Mouse (Mus musculus): Measurements from ENCODE around the gene Mrgprb5. TPM values are rescaled to one million over a fixed set of nuclear protein-coding genes. Genes with fewer than 3 reads are reported as not detected.
A peak's percentile ranks its signal among the peaks of the same experiment; 100 is the strongest.
"Not testable (repeated sequence)": the region's sequence is repeated elsewhere in the genome, so short reads cannot be mapped to it uniquely, and the experiment has no call there.

Gene Mrgprb5
- polyA plus RNA-seq (2014; fragmentation: Nextera tagmentation; extraction: Ambion mirVana): not detected in 2 replicates

DNA sequence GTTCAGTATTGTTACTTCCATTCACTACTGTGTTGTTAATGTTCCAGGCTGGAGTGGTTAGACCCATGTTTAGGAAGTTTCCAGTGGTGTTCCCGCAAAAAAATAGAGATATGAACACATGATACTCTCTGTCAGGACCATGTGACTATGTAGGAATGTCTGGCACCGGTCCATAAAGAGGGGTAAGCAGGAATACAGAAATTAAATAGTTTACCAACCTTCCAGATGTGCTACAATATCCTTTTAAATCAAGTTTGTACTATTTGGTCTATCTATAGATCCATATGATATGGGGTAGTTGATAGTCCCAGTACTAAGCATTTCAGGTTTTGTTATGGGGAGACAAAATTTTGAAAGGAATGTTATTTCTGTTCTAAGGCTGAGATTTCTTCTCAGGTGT is at the start of gene Mrgprb5:
Mrgprb5 (minus strand) TSS at position 101 of the 400 bp plus-strand sequence.
- H3K9ac ChIP-seq (ENCODE audit: low read length): no peak within 1 kb of the TSS
- ATAC-seq (ENCODE audit: insufficient number of reproducible peaks, low FRiP score, low TSS enrichment, low read depth): no peak

DNA sequence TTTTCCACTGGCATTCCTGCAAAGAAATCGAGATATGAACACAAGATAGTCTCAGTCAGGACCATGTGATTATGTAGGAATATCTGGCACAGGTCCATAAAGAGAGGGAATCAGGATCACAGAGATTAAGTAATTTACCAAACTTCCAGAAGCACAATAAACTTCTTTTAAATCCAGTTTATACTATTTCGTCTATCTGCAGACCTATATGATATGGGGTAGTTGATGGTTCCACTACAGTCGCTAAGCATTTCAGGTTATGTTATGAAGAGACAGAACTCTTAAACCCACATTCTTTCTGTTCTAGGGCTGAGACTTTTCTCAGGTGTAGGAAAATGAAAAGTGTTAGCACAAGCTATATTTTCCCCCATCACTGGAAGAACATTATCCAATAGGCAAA is 30.4 kb upstream of the Mrgprb5 start, which contains the start of gene Mrgprb4:
Mrgprb4 (minus strand) TSS at position 101 of the 400 bp plus-strand sequence.
- no peak within 1 kb of the TSS for H3K9ac ChIP-seq (ENCODE audit: low read length)
- H3K36me3 ChIP-seq (ENCODE audit: control insufficient read depth, insufficient read depth, low read length): no peaks in the 10 kb centered on the region
- ATAC-seq (ENCODE audit: insufficient number of reproducible peaks, low FRiP score, low TSS enrichment, low read depth): no peak
- H3K4me2 ChIP-seq (ENCODE audit: low read depth, severe bottlenecking): no peak within 1 kb of the TSS
- no peaks in the 10 kb centered on the region for H3K4me1 ChIP-seq (ENCODE audit: control insufficient read depth, insufficient read depth, low read length)
- DNase-seq (ENCODE audit: low spot score): no peak
- no peaks in the 10 kb centered on the region for H3K27me3 ChIP-seq (ENCODE audit: control insufficient read depth, insufficient read depth, low read length)
- H3K27ac ChIP-seq (replicated peaks; ENCODE audit: low read depth, low read length): no peak within 1 kb of the TSS
- WGBS: 83% methylated on average over 3 of the region's 3 CpGs
- no peaks in the 10 kb centered on the region for H3K9me3 ChIP-seq (ENCODE audit: control insufficient read depth, low read length)
- no peak within 1 kb of the TSS for H3K4me3 ChIP-seq (ENCODE audit: low read depth, low read length)

More for the DNA sequence above, at the start of gene Mrgprb5:
- no peaks in the 10 kb centered on the region for H3K36me3 ChIP-seq (ENCODE audit: control insufficient read depth, insufficient read depth, low read length)
- H3K4me2 ChIP-seq (ENCODE audit: low read depth, severe bottlenecking): no peak within 1 kb of the TSS
- no peaks in the 10 kb centered on the region for H3K9me3 ChIP-seq (ENCODE audit: control insufficient read depth, low read length)
- no peak within 1 kb of the TSS for H3K4me3 ChIP-seq (ENCODE audit: low read depth, low read length)
- 81% methylated on average over 2 of the region's 2 CpGs for WGBS
- H3K4me1 ChIP-seq (ENCODE audit: control insufficient read depth, insufficient read depth, low read length): no peaks in the 10 kb centered on the region
- DNase-seq (ENCODE audit: low spot score): no peak
- no peak within 1 kb of the TSS for H3K27ac ChIP-seq (replicated peaks; ENCODE audit: low read depth, low read length)
- no peaks in the 10 kb centered on the region for H3K27me3 ChIP-seq (ENCODE audit: control insufficient read depth, insufficient read depth, low read length)

DNA sequence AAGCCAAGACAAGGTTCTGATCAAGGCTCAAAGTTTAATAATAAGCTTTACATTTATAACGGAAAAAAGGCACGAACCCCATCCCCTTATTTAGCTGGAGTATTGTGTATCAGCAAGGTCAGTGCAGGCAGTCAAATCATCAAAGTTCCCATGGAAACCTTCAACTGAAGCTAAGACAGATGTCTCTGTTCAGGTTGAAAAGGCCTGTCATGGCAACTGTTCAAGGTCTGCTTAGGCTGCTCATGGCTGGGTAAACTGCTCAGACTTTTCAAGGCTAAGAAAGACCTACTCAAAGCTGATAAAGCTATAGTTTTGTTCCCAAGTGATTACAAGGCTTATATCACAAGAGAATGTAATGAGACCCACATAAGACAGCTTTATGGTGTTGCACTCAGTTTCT is 1.3 kb downstream of the Mrgprb5 start:
- no peak for DNase-seq (ENCODE audit: low spot score)
- Histone ChIP-seq H3K9ac (ENCODE audit: low read length) (no peak overlapping the region), H3K27me3 (ENCODE audit: control insufficient read depth, insufficient read depth, low read length) (no peaks in the 10 kb centered on the region), H3K4me2 (ENCODE audit: low read depth, severe bottlenecking) (no peak overlapping the region), H3K27ac (replicated peaks; ENCODE audit: low read depth, low read length) (no peak overlapping the region), H3K9me3 (ENCODE audit: control insufficient read depth, low read length) (no peaks in the 10 kb centered on the region), H3K4me3 (ENCODE audit: low read depth, low read length) (no peak overlapping the region), H3K36me3 (ENCODE audit: control insufficient read depth, insufficient read depth, low read length) (no peaks in the 10 kb centered on the region), H3K4me1 (ENCODE audit: control insufficient read depth, insufficient read depth, low read length) (no peaks in the 10 kb centered on the region)
- 89% methylated on average over 2 of the region's 2 CpGs for WGBS
- no peak for ATAC-seq (ENCODE audit: insufficient number of reproducible peaks, low FRiP score, low TSS enrichment, low read depth)

DNA sequence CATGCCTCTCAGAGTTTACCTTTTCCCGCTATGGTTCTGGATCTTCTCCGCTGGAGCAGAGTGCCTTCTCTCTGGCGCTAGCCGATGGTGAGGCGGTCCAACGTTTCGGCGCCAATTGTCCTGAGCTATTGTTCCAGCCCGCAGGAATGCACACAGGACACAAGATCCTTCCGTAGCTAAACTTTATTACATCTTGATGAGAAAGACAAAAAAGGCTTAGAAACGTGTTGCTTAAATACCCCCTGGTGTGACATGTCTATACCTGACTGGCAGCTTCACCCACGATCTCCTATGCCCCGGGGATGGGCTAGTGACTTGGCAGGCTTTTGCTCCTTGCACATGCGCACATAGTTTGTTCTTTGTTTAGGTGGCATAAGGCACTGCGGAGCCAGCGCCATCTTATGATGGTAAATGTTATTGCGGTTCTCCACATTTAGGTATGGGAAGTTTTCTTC is 30.5 kb downstream of the Mrgprb5 start:
- no peaks in the 10 kb centered on the region for H3K36me3 ChIP-seq (ENCODE audit: control insufficient read depth, insufficient read depth, low read length)
- peak overlapping the region; percentile 69 for H3K4me2 ChIP-seq (ENCODE audit: low read depth, severe bottlenecking)
- H3K9me3 ChIP-seq (ENCODE audit: control insufficient read depth, low read length): peaks cover 6% of the 10 kb centered on the region; the same call in 1 of the 2 replicates
- ATAC-seq (ENCODE audit: insufficient number of reproducible peaks, low FRiP score, low TSS enrichment, low read depth) (peak; percentile 34; the same call in 1 of the 2 replicates), DNase-seq (ENCODE audit: low spot score) (peak; percentile 76)
- no peaks in the 10 kb centered on the region for H3K4me1 ChIP-seq (ENCODE audit: control insufficient read depth, insufficient read depth, low read length)
- H3K27ac ChIP-seq (replicated peaks; ENCODE audit: low read depth, low read length): peak overlapping the region; percentile 56; the same call in 1 of the 2 replicates
- H3K27me3 ChIP-seq (ENCODE audit: control insufficient read depth, insufficient read depth, low read length): no peaks in the 10 kb centered on the region
- H3K4me3 ChIP-seq (ENCODE audit: low read depth, low read length): peak overlapping the region; percentile 50
- WGBS: under 1% methylated on average over 17 of the region's 17 CpGs
- H3K9ac ChIP-seq (ENCODE audit: low read length): peak overlapping the region; percentile 84

DNA sequence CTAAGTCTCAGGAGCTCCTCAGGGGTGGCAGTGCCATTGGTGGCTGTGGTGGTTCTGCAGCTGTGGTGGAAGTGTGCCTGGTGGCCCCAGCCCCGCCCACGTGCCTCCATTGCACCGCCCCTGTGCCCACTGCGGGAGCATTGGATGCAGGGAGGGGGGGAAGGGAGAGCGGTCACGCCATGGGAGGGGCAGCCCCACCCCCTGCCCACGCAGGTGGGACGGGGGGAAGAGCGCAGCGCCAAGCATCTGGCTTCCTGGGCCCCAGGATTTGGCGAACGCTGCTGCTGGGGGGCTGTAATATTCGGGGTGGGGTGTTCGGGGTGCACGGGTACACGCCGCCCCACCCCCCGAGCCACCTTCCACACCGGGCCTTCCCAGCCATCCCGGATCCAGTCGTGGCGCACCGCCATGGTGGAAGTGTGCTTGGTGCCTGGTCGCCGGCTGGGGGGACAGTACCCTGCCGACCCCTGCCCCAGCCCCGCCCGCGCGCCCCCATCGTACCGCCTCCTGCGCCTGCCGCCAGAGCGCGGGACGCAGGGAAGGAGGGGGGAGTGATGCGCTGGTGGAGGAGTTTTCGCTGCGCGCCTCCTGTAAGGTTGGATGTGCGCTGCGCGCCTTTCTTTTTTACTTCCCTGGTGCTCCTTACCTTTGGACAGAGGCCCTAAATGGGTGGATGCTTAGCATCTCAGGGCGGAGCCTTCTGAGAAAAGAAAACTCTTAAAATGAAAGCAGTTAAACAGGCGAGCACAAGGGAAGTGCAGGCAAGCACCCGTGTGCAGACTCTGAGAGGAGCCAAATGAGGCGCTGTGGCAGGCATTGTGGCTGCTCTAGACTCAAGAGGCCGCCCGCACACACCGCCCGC is 31.4 kb downstream of the Mrgprb5 start:
- Histone ChIP-seq H3K27me3 (ENCODE audit: control insufficient read depth, insufficient read depth, low read length) (no peaks in the 10 kb centered on the region), H3K4me2 (ENCODE audit: low read depth, severe bottlenecking) (peak overlapping the region; percentile 69), H3K9me3 (ENCODE audit: control insufficient read depth, low read length) (peaks cover 6% of the 10 kb centered on the region; the same call in 1 of the 2 replicates), H3K4me3 (ENCODE audit: low read depth, low read length) (peak overlapping the region; percentile 50), H3K36me3 (ENCODE audit: control insufficient read depth, insufficient read depth, low read length) (no peaks in the 10 kb centered on the region), H3K9ac (ENCODE audit: low read length) (peak overlapping the region; percentile 84), H3K4me1 (ENCODE audit: control insufficient read depth, insufficient read depth, low read length) (no peaks in the 10 kb centered on the region), H3K27ac (replicated peaks; ENCODE audit: low read depth, low read length) (peak overlapping the region; percentile 56)
- ATAC-seq (ENCODE audit: insufficient number of reproducible peaks, low FRiP score, low TSS enrichment, low read depth) (peak; percentile 91), DNase-seq (ENCODE audit: low spot score) (peak; percentile 77)
- 2% methylated on average over 50 of the region's 52 CpGs for WGBS

DNA sequence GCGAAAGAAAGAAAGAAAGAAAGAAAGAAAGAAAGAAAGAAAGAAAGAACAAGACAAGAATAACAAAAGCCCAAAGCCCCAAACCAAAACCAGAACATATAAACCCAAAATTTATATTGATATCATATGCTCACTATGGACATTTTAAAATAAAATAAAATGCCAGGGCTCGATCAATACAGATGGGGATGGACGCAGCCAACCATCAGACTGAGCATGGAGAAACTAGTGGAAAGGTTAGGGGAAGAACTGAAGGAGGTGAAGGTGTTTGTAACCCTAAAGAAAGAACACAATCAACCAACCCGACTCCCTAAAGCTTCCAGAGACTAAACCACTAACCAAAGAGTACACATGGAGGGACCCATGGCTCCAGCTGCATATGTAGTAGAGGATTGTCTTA is 36.1 kb downstream of the Mrgprb5 start:
- Histone ChIP-seq H3K27me3 (ENCODE audit: control insufficient read depth, insufficient read depth, low read length) (no peaks in the 10 kb centered on the region), H3K9ac (ENCODE audit: low read length) (no peak overlapping the region), H3K4me3 (ENCODE audit: low read depth, low read length) (no peak overlapping the region), H3K4me1 (ENCODE audit: control insufficient read depth, insufficient read depth, low read length) (no peaks in the 10 kb centered on the region), H3K27ac (replicated peaks; ENCODE audit: low read depth, low read length) (no peak overlapping the region), H3K9me3 (ENCODE audit: control insufficient read depth, low read length) (0 out of 2 replicates have a peak, but pooled peaks cover 3% of the 10 kb centered on the region), H3K4me2 (ENCODE audit: low read depth, severe bottlenecking) (no peak overlapping the region), H3K36me3 (ENCODE audit: control insufficient read depth, insufficient read depth, low read length) (no peaks in the 10 kb centered on the region)
- DNase-seq (ENCODE audit: low spot score) (no peak), ATAC-seq (ENCODE audit: insufficient number of reproducible peaks, low FRiP score, low TSS enrichment, low read depth) (no peak)
- 73% methylated on average over 4 of the region's 4 CpGs for WGBS

DNA sequence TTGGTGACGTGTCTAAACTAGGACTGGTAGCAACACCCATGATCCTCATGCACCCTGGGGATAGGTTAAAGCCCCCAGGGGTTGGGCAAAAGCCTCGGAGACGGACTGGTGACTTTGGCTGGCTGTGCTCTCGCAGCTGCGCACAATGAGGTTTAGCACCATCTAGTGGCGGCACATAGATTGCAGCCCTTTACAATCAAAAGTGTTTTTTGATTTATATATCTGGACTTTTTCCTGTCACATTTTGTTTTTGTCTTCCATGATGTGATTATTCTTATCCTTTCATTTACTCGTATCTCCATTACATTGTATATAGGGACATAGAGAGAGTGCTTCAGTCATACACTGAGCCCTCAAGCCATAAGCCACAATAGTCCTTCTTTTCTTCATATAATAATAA is 36.6 kb downstream of the Mrgprb5 start:
- ATAC-seq (ENCODE audit: insufficient number of reproducible peaks, low FRiP score, low TSS enrichment, low read depth) (peak; percentile 72; the same call in 1 of the 2 replicates), DNase-seq (ENCODE audit: low spot score) (peak; percentile 39)
- H3K36me3 ChIP-seq (ENCODE audit: control insufficient read depth, insufficient read depth, low read length); H3K27me3 ChIP-seq (ENCODE audit: control insufficient read depth, insufficient read depth, low read length); H3K4me1 ChIP-seq (ENCODE audit: control insufficient read depth, insufficient read depth, low read length); H3K27ac ChIP-seq (replicated peaks; ENCODE audit: low read depth, low read length); H3K9me3 ChIP-seq (ENCODE audit: control insufficient read depth, low read length); H3K4me2 ChIP-seq (ENCODE audit: low read depth, severe bottlenecking); H3K9ac ChIP-seq (ENCODE audit: low read length): not testable (repeated sequence)
- H3K4me3 ChIP-seq (ENCODE audit: low read depth, low read length): peak overlapping the region; percentile 19; the same call in 1 of the 2 replicates
- WGBS: 0% methylated on average over 4 of the region's 7 CpGs

DNA sequence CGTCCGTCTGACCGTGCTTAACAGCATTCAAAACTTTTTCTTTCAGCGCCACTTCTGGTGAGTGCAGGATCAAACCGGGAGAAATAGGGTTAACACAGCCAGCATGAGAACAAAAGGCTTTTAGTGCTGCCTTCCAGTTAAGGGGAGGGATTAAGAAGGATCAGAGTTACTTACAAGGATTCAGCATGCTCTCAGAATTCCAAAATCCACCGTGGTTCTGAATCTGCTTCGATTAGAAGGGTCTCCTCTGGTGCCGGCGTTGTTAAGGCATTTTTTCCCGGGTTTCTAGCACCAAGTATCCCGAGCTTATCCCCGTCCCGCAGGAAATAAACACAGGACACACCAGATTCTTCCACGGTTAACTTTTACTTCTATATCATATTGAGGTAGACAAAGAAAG is 37.0 kb downstream of the Mrgprb5 start:
- Histone ChIP-seq H3K4me3 (ENCODE audit: low read depth, low read length) (peak overlapping the region; percentile 19; the same call in 1 of the 2 replicates), H3K4me2 (ENCODE audit: low read depth, severe bottlenecking) (peak overlapping the region; percentile 28; the same call in 1 of the 2 replicates), H3K9ac (ENCODE audit: low read length) (peak overlapping the region; percentile 48), H3K27ac (replicated peaks; ENCODE audit: low read depth, low read length) (0 out of 2 replicates have a peak overlapping the region, but pooled peaks have one; percentile 42)
- DNase-seq (ENCODE audit: low spot score): peak; percentile 44
- not testable (repeated sequence) for ATAC-seq (ENCODE audit: insufficient number of reproducible peaks, low FRiP score, low TSS enrichment, low read depth); H3K9me3 ChIP-seq (ENCODE audit: control insufficient read depth, low read length); H3K27me3 ChIP-seq (ENCODE audit: control insufficient read depth, insufficient read depth, low read length); H3K4me1 ChIP-seq (ENCODE audit: control insufficient read depth, insufficient read depth, low read length); H3K36me3 ChIP-seq (ENCODE audit: control insufficient read depth, insufficient read depth, low read length)
- WGBS: under 1% methylated on average over 11 of the region's 14 CpGs

Data from limb, embryonic 11.5 days (tissue).